Mouse (Mus musculus) erythroblast, embryonic 14.5 days (primary cell): ENCODE measurements around the gene Stoml1.

ENCODE experiments used
- GATA1 ChIP-seq: IDR thresholded peaks from 2 replicates; pipeline ENCODE4 v1.6.1; 2012; ENCODE audit warnings: low read length, inconsistent platforms, mixed read lengths
- TAL1 ChIP-seq: IDR thresholded peaks from 3 replicates; pipeline ENCODE4 v1.6.1; 2012; ENCODE audit warnings: low read length, inconsistent platforms, mixed read lengths

DNA sequence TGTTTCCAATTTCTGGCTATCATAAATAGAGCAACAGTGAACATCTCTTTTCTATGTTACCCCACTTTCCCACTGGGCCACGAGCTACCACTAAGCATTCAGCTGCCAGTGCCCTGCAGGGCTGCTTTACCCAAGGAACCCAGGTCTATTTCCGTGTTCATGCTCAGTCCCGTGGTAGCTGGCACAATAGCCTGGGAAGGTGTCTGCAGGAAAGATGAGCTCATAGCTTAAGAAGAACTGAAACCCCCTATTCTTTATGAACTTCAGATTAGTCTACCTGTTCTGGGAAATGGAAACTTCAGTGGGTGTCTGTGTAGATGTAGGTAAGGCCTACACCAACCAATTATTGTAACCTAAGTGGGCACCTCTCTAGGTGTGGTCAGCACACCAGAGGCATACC, 12.4 kb downstream of the Stoml1 start:
- TF ChIP-seq GATA1 (no peak), TAL1 (no peak)
